9 mouse cellular contexts compared by ENCODE assay signal in genomic region chr8:85595391-85595790, GRCm38 (mm10). TPM values are rescaled to one million over a fixed set of nuclear protein-coding genes. Genes with fewer than 3 reads are reported as not detected.
DNase-seq lines count a peak whose midpoint lies in the region; ATAC-seq lines count a peak whose summit lies in the region.
"Had no signal": no experiment of that assay in that cellular context is flagged by ENCODE, and none has a peak within 500 bp of the region (broad histone marks: within the 10 kb centered on the region; RNA-seq: fewer than 3 reads in every experiment).

No protein-coding gene starts in this region.

- ATAC-seq in hindbrain, embryonic 12.5 days (ENCODE audit: low FRiP score): no peak
- ATAC-seq in hindbrain, embryonic 16.5 days: no peak
- ATAC-seq in kidney, embryonic 16.5 days (ENCODE audit: low FRiP score, low TSS enrichment): peak; percentile 76; the same call in 1 of the 2 replicates

- 0 out of 2 replicates have a peak overlapping the region, but pooled peaks have one; percentile 1 for H3K4me2 ChIP-seq in hindbrain, embryonic 12.5 days (replicated peaks)
- no peak overlapping the region for H3K4me2 ChIP-seq in hindbrain, embryonic 16.5 days (ENCODE audit: low read length)
- H3K4me2 ChIP-seq in kidney, embryonic 16.5 days (replicated peaks; ENCODE audit: low read depth, low read length): no peak overlapping the region

- H3K4me1 ChIP-seq in hindbrain, embryonic 12.5 days: no peaks in the 10 kb centered on the region
- no peaks in the 10 kb centered on the region for H3K4me1 ChIP-seq in hindbrain, embryonic 16.5 days (ENCODE audit: control insufficient read depth, insufficient read depth, low read depth, low read length)
- 0 out of 2 replicates have a peak, but pooled peaks cover 12% of the 10 kb centered on the region for H3K4me1 ChIP-seq in kidney, embryonic 16.5 days (ENCODE audit: insufficient read depth, low read length)

- H3K36me3 ChIP-seq in hindbrain, embryonic 12.5 days: no peaks in the 10 kb centered on the region
- H3K36me3 ChIP-seq in hindbrain, embryonic 16.5 days (ENCODE audit: control insufficient read depth, insufficient read depth, low read length): no peaks in the 10 kb centered on the region
- no peaks in the 10 kb centered on the region for H3K36me3 ChIP-seq in kidney, embryonic 16.5 days (ENCODE audit: insufficient read depth, low read length)

- H3K4me3 ChIP-seq in hindbrain, embryonic 12.5 days: no peak overlapping the region
- no peak overlapping the region for H3K4me3 ChIP-seq in hindbrain, embryonic 16.5 days (ENCODE audit: low read length)
- H3K4me3 ChIP-seq in kidney, embryonic 16.5 days (ENCODE audit: low read length): no peak overlapping the region
- H3K4me3 ChIP-seq: erythroblast, embryonic 14.5 days had no signal

- no peaks in the 10 kb centered on the region for H3K27me3 ChIP-seq in hindbrain, embryonic 12.5 days
- no peaks in the 10 kb centered on the region for H3K27me3 ChIP-seq in hindbrain, embryonic 16.5 days (replicated peaks; ENCODE audit: control insufficient read depth, insufficient read depth, low read length)
- H3K27me3 ChIP-seq in kidney, embryonic 16.5 days (ENCODE audit: insufficient read depth, low read length): no peaks in the 10 kb centered on the region

- DNase-seq in adrenal gland, postnatal 25 days: peak; percentile 15
- peak; percentile 26 for DNase-seq in lung, postnatal 14 days
- no peak for DNase-seq in spleen, postnatal 14 days (ENCODE audit: low spot score in 2 of 2)
- DNase-seq in cerebellum, postnatal 36 days: no peak
- no peak for DNase-seq in thymus, postnatal 0 days (ENCODE audit: low spot score)

- H3K27ac ChIP-seq in hindbrain, embryonic 12.5 days: no peak overlapping the region
- no peak overlapping the region for H3K27ac ChIP-seq in hindbrain, embryonic 16.5 days (ENCODE audit: low read depth, low read length)
- no peak overlapping the region; the same call in 1 of the 2 replicates for H3K27ac ChIP-seq in kidney, embryonic 16.5 days (ENCODE audit: low read length)

- H3K9ac ChIP-seq in hindbrain, embryonic 12.5 days: no peak overlapping the region
- no peak overlapping the region for H3K9ac ChIP-seq in hindbrain, embryonic 16.5 days (ENCODE audit: low read depth, low read length)
- H3K9ac ChIP-seq in kidney, embryonic 16.5 days (replicated peaks; ENCODE audit: low read length): no peak overlapping the region

- no peaks in the 10 kb centered on the region for H3K9me3 ChIP-seq in hindbrain, embryonic 12.5 days (replicated peaks)
- H3K9me3 ChIP-seq in hindbrain, embryonic 16.5 days (ENCODE audit: control insufficient read depth, low read length): no peaks in the 10 kb centered on the region
- no peaks in the 10 kb centered on the region for H3K9me3 ChIP-seq in kidney, embryonic 16.5 days (ENCODE audit: low read length)

- 43% methylated on average over 6 of the region's 6 CpGs for WGBS in hindbrain, embryonic 12.5 days
- WGBS in hindbrain, embryonic 16.5 days: 29% methylated on average over 6 of the region's 6 CpGs
- 31% methylated on average over 6 of the region's 6 CpGs for WGBS in kidney, embryonic 16.5 days

RNA-seq across cellular contexts. Expression of gene Dnaja2, which starts 40.2 kb away (rescaled TPM):
- polyA plus RNA-seq in hindbrain, embryonic 12.5 days (2016; fragmentation: Nextera tagmentation; extraction: Ambion mirVana): 170 and 174 TPM in 2 replicates
- 170 and 171 TPM in 2 replicates for polyA plus RNA-seq in hindbrain, embryonic 16.5 days (2015; fragmentation: Nextera tagmentation; extraction: Ambion mirVana)
- 140 and 166 TPM in 2 replicates for total RNA-seq in adrenal gland, postnatal 25 days (2021)
- polyA plus RNA-seq in kidney, embryonic 16.5 days (2015; fragmentation: Nextera tagmentation; extraction: Ambion mirVana): 172 and 181 TPM in 2 replicates
- 150 and 171 TPM in 2 replicates for polyA plus RNA-seq in thymus, postnatal 0 days (2015; fragmentation: Nextera tagmentation; extraction: Ambion mirVana)

Comparison
In these comparisons a context has a peak if more than half of its experiments do, and no peak if none do; other contexts are left out.
1. DNase-seq: peak in adrenal gland, postnatal 25 days (single experiment) and lung, postnatal 14 days (single experiment); none in spleen, postnatal 14 days (0 of 2), cerebellum, postnatal 36 days (0 of 2) and thymus, postnatal 0 days (single experiment).